In the genomic region with DNA sequence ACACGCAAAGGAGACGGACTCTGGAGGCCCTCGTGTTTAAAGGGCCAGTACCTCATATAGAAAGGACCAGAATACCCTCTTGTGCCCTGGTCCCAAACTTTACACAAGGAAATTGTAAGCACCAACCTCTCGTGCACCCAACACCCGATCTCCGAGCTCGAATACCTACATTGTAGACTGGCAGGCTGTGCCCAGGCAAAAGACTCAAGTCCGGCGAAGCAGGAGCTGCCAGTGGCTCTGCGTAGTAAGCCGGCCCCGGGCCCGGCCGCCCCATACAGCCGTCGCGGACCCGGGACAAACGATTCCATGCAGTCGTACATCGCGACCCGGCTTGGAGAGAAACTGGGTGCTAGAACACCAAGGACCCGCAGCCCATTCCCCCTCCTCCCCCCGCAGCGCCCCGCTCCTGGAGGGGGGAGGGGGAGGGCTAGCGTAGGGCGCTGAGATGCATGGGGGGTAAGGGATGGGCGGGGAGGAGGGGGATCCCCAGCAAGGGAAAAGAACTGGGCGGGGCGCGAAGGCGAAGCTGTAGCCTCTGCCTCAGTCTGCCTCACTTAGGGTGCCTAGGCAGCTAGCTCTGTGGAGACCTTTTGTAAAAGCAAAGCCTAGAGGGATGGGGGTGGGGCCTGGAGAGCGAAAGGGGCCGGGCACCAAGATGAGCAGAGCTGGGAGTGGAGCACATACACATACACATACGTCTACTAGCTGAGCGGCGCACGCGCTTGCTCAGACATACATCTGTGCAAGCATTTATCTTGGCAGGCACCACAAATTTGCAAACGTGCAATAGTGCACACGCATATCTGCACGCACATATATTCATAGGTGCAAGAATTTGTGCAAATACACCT, we compare ENCODE assay signal across 7 mouse cellular contexts. TPM values are rescaled to one million over a fixed set of nuclear protein-coding genes. Genes with fewer than 3 reads are reported as not detected.
DNase-seq lines count a peak whose midpoint lies in the region; ATAC-seq and TF ChIP-seq lines count a peak whose summit lies in the region.

No protein-coding gene starts in this region.

- H3K4me2 ChIP-seq in hindbrain, postnatal 0 days (ENCODE audit: low read depth, low read length), result peak overlapping the region; percentile 86

- H3K27ac ChIP-seq in gastrocnemius, adult 2 months, result peak overlapping the region; percentile 99
- peak overlapping the region; percentile 77 for H3K27ac ChIP-seq in hindbrain, postnatal 0 days

- peak overlapping the region; percentile 54 for H3K9ac ChIP-seq in hindbrain, postnatal 0 days (replicated peaks; ENCODE audit: low read length)

- peaks cover 4% of the 10 kb centered on the region; the same call in 1 of the 2 replicates for H3K27me3 ChIP-seq in hindbrain, postnatal 0 days (ENCODE audit: insufficient read depth, low read length)

- peak overlapping the region; percentile 76 for H3K4me3 ChIP-seq in gastrocnemius, adult 2 months
- H3K4me3 ChIP-seq in hindbrain, postnatal 0 days (ENCODE audit: low read length), result peak overlapping the region; percentile 57

- no peaks in the 10 kb centered on the region for H3K9me3 ChIP-seq in hindbrain, postnatal 0 days (ENCODE audit: low read length)

- intact Hi-C loops in gastrocnemius, adult 2 months (cut with DNase I), result no loop called here

- WGBS in hindbrain, postnatal 0 days, result under 1% methylated on average over 41 of the region's 44 CpGs

- peaks cover 9% of the 10 kb centered on the region; the same call in 1 of the 2 replicates for H3K4me1 ChIP-seq in hindbrain, postnatal 0 days (ENCODE audit: insufficient read depth, low read length)

- peak; percentile 85 for DNase-seq in WW6 (ENCODE audit: low read depth, low spot score)
- DNase-seq in cerebellum, postnatal 14 days, result peak; percentile 65 to 71
- peak; percentile 84 for DNase-seq in gastrocnemius, adult 2 months
- DNase-seq in hindbrain, postnatal 0 days (ENCODE audit: low spot score), result peak; percentile 79
- DNase-seq in left cerebral cortex, adult 9 months (ENCODE audit: low spot score in 2 of 2), result peak; percentile 68 to 79
- peak; percentile 88 to 90 for DNase-seq in right cerebral cortex, postnatal 10 days (ENCODE audit: low spot score in 2 of 2)

- peak; percentile 74 for ATAC-seq in hindbrain, postnatal 0 days
- peak; percentile 52 for ATAC-seq in megakaryocyte, adult 5-6 weeks (ENCODE audit: poor library complexity, severe bottlenecking)

- TF ChIP-seq CTCF in gastrocnemius, adult 2 months (IDR thresholded peaks at IDR 0.05), result no peak
- no peak for TF ChIP-seq CTCF in hindbrain, postnatal 0 days (IDR thresholded peaks at IDR 0.05; ENCODE audit: low read depth)

- H3K36me3 ChIP-seq in hindbrain, postnatal 0 days (ENCODE audit: insufficient read depth, low read length), result no peaks in the 10 kb centered on the region

RNA-seq across cellular contexts. Expression of a gene that starts 11.2 kb away (rescaled TPM):
- 10 to 100 TPM in 1 of 2 experiments, 1 to 10 TPM in 1; 9.9 to 11.9 TPM for total RNA-seq in gastrocnemius, adult 2 months (2021)
- total RNA-seq in hindbrain, postnatal 0 days (2014; rRNA removed), result 8.8 and 11.4 TPM in 2 replicates
- polyA plus RNA-seq in hindbrain, postnatal 0 days (2015; fragmentation: Nextera tagmentation; extraction: Ambion mirVana), result 3.8 and 4.4 TPM in 2 replicates
- 34.6 and 39.9 TPM in 2 replicates for total RNA-seq in megakaryocyte, adult 5-6 weeks (2015)
- 30.8 and 31.9 TPM in 2 replicates for total RNA-seq in megakaryocyte, adult 5-6 weeks (2017)

RNA-seq across cellular contexts. Expression of a gene that starts 14.4 kb away (rescaled TPM):
- total RNA-seq in gastrocnemius, adult 2 months (2021), result 1 to 10 TPM; 1.2 to 1.3 TPM
- total RNA-seq in hindbrain, postnatal 0 days (2014; rRNA removed), result 0.40 and 1.2 TPM in 2 replicates
- polyA plus RNA-seq in hindbrain, postnatal 0 days (2015; fragmentation: Nextera tagmentation; extraction: Ambion mirVana), result 1.3 and 2.1 TPM in 2 replicates
- total RNA-seq in megakaryocyte, adult 5-6 weeks (2015), result 638 and 660 TPM in 2 replicates
- 1,192 and 1,305 TPM in 2 replicates for total RNA-seq in megakaryocyte, adult 5-6 weeks (2017)

RNA-seq across cellular contexts. Expression of a gene that starts 24.2 kb away (rescaled TPM):
- not detected for total RNA-seq in gastrocnemius, adult 2 months (2021)
- total RNA-seq in hindbrain, postnatal 0 days (2014; rRNA removed), result not detected in 2 replicates
- 0.06 TPM in 1 of 2 replicates, not detected in the other for polyA plus RNA-seq in hindbrain, postnatal 0 days (2015; fragmentation: Nextera tagmentation; extraction: Ambion mirVana)
- total RNA-seq in megakaryocyte, adult 5-6 weeks (2015), result not detected in 2 replicates
- total RNA-seq in megakaryocyte, adult 5-6 weeks (2017), result not detected in 2 replicates

RNA-seq across cellular contexts. Expression of a gene that starts 33.1 kb away (rescaled TPM):
- 10 to 100 TPM; 14.2 TPM for total RNA-seq in gastrocnemius, adult 2 months (2021)
- total RNA-seq in hindbrain, postnatal 0 days (2014; rRNA removed), result 50.7 and 52.3 TPM in 2 replicates
- polyA plus RNA-seq in hindbrain, postnatal 0 days (2015; fragmentation: Nextera tagmentation; extraction: Ambion mirVana), result 67.9 and 68.3 TPM in 2 replicates
- 49.8 and 64.3 TPM in 2 replicates for total RNA-seq in megakaryocyte, adult 5-6 weeks (2015)
- 34.8 and 35.1 TPM in 2 replicates for total RNA-seq in megakaryocyte, adult 5-6 weeks (2017)

RNA-seq across cellular contexts. Expression of a gene that starts 41.6 kb away (rescaled TPM):
- total RNA-seq in gastrocnemius, adult 2 months (2021), result 1 to 10 TPM; 5.8 to 8.8 TPM
- 56.9 and 67.2 TPM in 2 replicates for total RNA-seq in hindbrain, postnatal 0 days (2014; rRNA removed)
- polyA plus RNA-seq in hindbrain, postnatal 0 days (2015; fragmentation: Nextera tagmentation; extraction: Ambion mirVana), result 41.8 and 43.1 TPM in 2 replicates
- 5.6 and 9.3 TPM in 2 replicates for total RNA-seq in megakaryocyte, adult 5-6 weeks (2015)
- total RNA-seq in megakaryocyte, adult 5-6 weeks (2017), result 8.6 and 15.4 TPM in 2 replicates

Comparison
In these comparisons a context has a peak if more than half of its experiments do, and no peak if none do; other contexts are left out.
1. Peak in every context shown above with its lines: DNase-seq, ATAC-seq, H3K4me3 ChIP-seq and H3K27ac ChIP-seq.
2. RNA of a gene that starts 14.4 kb away (total RNA-seq): 638 to 1,305 TPM in megakaryocyte, adult 5-6 weeks; 1.2 to 1.3 TPM in gastrocnemius, adult 2 months and 0.40 to 1.2 TPM in hindbrain, postnatal 0 days; every median in the first group is over 100 times any median in the second.